Mouse (Mus musculus) A20 (cell line): ENCODE measurements around the gene Gdf1.

Experiments
- DNase-seq: peaks from one replicate; pipeline ENCODE4 v3.0.0-alpha.2; 2011; ENCODE audit warnings: low read depth, low spot score

Gene Gdf1

DNA sequence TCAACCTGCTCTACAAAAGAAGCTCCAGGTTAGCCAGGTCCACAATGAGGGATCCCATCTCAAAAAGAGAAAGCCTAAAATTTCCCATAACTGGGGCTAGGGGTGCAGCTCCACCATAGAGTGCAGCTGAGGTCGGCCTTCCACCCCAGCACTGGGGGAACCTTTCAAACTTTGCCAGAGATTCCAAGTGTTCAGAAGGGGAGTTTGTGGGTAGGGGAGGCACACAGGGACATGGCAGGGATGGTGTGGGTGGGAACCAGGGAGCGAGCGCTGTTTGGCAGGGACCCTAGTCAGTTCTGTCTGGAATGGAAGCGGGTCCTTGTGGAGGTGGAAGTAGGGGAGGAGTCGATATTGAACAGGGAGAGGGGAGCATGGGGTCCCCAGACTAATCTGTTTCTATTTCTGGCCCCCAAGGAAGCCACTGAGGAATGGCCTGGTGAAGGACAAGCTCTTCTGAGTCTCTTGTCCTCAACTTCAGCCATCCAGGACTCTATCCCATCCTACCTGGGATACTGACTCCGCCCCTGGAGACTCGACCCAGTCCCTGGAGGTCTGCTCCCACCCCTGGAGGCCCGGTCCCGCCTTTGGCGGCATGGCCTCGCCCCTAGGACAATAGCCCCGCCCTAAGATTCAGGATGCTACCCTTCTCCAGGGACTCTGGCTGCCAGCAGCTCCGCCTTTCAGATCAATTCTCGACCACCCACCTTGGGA is at the start of gene Gdf1:
Gdf1 (plus strand) TSS at position 694 of the 711 bp plus-strand sequence.
- DNase-seq = no peak

DNA sequence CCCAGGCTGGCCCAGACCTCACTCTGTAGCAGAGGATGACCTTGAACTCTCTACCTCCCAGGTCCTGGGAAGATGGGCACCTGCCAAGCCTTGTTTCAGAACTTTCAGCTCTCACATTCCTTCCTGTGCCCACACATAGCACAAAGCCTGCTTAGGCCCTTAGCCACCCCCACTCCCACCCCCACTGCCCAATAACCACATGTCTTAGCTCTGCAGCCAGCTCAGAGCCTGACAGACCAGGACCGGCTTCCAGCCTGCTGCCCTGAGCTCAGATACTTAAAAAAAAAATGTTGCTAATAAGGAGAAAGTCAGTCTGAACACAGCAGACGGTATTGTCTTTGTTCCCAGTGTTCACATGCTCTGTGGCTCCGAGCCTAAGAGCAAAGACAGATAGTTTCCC is 48.6 kb upstream of the Gdf1 start:
- no peak for DNase-seq

DNA sequence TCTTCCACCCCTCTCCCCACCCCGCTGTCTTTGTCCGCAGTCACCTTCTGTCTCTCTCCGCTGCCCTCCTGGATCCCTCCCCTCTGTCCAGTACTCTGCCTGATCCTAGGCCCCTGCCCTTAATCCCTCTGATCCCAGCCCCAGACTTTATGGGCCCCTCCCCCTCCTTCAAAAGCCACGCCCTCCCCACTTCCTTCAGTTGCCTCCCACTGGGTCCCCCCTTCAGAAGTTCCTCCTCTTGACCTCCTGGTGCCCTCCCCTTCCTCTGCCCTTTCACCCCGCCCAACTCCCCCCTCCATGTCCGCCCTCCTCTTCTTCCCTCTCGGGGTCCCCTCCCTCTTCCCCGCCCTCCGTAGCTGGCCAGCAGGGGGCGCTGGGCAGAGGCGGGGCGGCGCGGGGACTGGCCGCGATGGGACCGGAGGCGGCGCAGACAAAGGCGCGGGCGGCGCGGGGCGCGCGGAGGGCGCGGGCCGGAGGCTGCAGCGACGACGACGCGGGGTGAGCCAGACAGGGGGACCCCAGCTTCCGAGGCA is 46.9 kb upstream of the Gdf1 start, which contains the start of gene Homer3:
Homer3 (plus strand) TSS at position 225 of the 533 bp plus-strand sequence.
- peak; percentile 93 for DNase-seq

DNA sequence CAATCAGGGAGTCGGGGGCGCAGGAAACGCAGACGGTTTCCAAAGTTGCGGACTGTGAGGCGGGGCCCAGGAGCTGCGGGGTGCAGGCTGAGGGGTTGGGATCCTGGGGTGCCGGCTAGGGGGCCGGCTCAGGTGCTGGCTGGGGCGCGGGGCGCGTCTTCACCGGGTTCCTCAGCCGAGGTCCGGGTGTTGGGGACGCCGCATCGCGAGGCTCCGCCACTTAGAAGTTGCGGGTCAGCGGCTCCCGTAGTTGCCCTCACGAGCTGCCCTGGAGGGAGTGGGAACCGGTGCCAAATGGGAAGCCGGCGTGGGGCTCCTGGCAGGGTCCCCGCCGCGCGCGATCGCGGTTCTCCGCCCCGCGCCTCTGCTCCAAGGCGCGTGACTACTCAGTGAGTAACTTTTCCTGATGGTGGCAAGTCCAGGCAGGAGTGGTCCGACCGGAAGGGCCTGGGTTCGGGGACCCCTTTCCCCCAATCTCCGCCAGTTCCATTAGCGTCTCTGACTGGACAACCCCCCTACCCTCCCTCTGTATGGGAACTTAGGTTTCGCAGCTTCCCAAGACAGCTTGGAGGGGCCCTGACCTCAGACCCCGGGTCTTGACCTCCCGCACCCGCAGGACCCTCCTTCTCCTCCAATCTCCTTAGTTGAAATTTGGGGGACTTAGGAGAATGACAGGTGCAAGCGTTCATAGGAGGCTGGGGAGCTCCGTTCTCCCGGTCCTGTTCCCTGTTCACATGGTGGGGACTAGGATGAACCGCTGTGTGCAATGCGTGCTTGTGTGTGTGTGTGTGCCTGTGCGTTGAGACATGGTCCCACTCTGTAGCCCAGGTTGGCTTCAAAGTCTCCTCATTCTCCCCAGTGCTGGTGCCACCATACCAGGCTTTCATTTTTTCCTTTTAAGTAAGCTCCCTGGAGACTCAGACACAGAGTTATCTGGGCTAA is 46.2 kb upstream of the Gdf1 start:
- DNase-seq = no peak

DNA sequence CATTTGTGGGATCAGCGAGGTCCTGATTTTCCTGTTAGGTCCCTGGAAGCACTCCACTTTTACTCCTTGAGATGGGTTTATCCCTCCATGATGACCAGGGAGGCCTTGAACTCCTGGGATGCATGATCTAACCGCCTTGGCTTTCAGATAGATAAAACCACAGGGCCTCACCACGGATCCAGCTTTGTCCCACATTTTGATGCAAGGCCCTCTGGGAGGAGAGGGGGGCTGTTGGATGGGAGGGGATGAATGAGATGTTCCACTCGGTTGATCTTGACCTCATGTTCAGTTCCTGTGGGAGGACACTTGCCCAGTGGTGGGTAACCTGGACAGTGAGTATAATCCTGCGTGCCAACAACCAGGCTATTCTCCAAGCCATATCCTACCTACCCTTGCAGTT is 45.2 kb upstream of the Gdf1 start:
- no peak for DNase-seq

DNA sequence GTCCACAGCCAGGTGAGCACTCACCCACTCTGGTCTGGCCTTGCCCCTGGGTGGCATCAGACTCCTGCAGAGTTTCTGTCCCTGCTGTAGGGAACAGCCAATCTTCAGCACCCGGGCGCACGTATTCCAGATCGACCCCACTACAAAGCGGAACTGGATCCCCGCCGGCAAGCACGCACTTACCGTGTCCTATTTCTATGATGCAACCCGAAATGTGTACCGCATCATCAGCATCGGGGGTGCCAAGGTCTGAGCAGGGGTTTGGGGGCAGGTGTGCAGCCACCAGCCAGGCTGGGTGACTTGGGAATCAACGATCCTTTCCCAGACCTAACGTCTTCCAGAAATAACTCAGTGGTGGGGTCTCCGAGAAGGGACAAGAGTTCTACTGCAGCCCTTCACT is 44.3 kb upstream of the Gdf1 start:
- no peak for DNase-seq

DNA sequence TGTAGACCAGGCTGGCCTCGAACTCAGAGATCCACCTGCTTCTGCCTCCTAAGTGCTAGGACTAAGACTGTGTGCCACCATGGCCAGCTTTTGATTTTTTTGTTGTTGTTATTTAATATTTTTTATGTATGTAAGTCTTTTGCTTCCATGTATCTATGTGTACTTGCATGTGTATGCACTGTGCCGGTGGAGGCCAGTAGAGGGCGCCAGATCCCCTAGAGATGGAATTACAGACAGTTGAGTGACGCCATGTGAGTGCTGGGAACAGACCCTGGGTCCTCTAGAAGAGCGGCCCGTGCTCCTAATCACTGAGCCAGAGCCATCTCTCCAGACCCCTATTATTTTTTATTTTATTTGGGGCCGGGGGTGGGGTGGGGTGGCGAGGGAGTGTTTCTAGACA is 42.9 kb upstream of the Gdf1 start:
- peak; percentile 31 for DNase-seq

DNA sequence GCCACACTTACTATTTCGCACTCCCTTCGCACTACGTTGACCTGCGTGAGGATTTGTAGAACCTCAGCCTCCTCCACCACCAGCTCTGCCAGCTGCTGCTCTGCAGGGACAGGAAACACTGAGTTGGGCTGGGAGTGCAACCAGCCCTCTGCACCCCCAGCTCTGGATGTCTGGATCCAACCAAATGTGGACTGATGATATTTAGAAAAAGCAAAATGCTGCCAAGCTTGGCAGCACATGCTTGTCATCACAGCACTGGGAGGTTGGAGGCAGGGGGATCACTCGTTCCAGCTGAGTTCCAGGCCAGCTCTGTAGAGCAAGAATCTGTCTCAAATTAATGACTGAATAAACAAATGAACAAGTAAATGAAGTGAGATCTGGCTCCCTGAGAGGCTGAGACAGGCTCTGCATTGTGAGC is 35.6 kb upstream of the Gdf1 start:
- no peak for DNase-seq

DNA sequence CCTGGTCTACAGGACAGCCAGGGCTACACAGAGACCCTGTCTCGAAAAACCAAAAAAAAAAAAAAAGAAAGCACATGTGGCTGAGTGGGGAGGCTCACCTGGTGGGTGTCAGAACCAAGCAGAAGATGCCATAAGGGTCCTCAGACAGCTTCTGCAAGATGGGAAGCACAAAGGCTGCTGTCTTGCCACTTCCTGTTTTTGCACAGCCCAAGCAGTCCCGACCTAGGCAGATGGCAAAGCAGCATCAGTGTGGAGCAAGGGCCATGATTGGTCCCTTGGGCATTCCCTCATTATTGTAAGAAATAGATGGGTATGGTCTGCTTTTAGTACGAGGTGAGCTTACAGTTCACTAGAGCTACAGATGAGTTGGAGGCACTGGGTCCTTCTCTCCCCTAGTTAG is 28.7 kb upstream of the Gdf1 start:
- DNase-seq = peak; percentile 41

DNA sequence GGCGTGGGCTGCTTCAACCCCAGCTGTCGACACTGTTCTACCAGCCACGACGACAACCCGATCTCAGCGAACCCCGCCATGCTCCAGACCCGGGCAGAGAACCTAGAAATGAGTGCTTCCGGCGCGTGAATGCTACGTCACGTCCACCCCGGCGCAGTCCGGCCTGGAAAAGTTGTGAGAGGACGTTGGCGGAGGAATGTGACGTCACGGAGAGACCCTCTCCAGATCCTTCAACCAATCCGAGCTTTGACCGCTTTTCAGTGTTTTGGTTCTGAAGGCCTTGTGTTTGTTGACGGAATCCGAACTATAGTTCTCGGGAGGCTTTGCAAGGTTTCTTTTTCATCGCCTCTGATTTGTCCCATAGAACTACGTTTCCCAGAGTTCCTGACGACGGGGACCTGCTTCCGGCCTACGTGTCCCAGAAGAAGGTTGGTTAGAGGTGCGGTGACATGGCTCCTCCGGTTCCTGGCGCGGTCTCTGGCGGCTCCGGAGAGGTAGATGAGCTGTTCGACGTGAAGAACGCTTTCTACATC is 27.2 kb upstream of the Gdf1 start, which contains the start of the genes Ddx49 and Cope:
Ddx49 (minus strand) TSS at position 132 of the 533 bp plus-strand sequence.
Cope (plus strand) TSS at position 161 of the 533 bp plus-strand sequence.
- DNase-seq = peak; percentile 96

DNA sequence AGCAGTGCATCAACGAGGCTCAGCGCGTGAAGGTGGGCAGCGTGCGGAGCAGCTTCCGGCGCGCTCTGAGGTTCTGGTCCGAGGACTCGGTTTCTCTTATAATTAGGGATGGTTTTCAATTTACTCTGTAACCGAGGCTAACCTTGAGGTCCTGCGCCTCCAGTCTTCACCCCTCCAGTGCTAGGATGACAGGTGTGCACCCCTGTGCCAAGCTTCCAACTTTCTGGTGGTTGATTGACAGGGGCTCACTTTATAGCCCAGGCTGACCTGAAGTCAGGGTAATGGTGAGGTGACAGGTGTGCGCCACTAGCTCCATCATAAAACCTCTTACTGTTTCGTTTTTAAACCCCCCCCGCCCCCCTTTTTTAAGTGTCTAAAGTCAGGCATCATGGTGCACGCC is 26.7 kb upstream of the Gdf1 start:
- no peak for DNase-seq

DNA sequence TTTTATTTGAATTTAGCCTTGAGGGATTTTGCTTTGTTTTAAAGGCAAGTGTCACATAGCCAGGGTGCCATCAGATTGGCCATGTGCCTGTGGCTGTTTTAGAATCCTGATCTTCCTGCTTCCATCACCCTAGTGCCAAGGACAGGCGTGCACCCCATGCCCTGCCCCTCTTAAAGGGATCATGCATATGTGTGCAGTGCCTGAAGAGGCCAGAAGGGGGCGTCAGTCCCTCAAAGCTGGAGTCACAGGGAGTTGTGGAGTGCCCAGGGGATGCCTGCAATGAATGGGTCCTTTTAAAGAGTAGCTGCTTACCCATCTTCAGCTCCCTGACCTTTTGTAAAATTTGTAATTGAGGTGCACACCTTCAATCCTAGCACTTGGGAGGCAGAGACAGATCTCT is 20.3 kb upstream of the Gdf1 start:
- peak; percentile 49 for DNase-seq

DNA sequence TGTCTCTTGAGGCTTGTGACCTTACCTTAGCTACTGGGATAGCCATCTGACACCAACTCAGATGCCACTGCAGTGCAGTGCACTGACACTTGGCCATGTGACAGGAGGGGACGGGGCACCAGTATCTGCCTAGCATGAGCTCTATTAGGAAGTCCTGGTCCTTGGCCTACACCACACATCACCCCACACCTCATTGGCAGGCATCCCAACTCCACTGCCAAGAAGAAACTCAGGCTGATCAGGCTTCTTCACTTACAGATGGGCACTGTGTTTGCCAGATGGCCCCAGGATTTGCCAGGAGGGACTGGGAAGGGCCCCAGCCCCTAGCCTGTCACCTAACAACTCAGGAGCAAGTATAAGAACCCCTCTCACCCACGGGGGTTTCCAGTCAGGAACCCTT is 16.2 kb upstream of the Gdf1 start:
- no peak for DNase-seq

DNA sequence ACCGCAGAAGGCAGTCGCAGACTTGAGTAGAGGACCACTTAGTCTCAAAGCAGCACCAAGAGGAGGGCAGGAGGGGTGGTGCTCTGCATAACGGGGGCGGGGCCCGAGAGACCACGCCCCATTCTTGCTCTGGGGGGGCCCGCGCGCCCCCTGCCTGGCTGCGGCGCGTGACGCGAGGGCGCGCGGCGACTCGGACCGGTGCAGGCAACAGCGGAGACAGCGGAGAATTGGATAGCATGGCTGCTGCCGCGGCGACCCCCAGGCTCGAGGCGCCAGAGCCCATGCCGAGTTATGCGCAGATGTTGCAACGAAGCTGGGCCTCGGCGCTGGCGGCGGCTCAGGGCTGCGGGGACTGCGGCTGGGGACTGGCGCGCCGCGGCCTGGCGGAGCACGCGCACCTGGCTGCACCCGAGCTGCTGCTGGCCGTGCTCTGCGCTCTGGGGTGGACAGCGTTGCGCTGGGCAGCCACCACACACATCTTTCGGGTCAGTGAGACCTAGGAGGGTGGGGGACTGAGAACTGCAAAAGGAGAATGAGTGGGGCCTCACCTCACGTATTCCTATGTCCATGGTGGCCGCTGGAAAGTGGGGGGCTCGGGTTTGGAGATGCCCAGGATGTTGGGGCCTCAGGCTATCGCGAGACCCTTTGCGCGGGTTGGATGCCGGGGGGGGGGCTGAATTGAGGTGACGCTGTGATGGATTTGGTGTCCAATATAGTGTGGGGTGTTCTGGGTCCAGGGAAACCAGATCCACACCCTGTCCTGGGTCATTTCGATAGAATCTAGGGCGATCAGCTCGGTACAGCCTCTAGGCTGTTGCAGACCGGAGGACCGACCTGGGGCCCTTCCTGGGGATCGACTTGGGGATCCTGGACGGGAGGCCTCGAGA is 13.8 kb upstream of the Gdf1 start, which contains the start of gene Cers1:
Cers1 (plus strand) TSS at position 152 of the 887 bp plus-strand sequence.
- peak; percentile 46 for DNase-seq

DNA sequence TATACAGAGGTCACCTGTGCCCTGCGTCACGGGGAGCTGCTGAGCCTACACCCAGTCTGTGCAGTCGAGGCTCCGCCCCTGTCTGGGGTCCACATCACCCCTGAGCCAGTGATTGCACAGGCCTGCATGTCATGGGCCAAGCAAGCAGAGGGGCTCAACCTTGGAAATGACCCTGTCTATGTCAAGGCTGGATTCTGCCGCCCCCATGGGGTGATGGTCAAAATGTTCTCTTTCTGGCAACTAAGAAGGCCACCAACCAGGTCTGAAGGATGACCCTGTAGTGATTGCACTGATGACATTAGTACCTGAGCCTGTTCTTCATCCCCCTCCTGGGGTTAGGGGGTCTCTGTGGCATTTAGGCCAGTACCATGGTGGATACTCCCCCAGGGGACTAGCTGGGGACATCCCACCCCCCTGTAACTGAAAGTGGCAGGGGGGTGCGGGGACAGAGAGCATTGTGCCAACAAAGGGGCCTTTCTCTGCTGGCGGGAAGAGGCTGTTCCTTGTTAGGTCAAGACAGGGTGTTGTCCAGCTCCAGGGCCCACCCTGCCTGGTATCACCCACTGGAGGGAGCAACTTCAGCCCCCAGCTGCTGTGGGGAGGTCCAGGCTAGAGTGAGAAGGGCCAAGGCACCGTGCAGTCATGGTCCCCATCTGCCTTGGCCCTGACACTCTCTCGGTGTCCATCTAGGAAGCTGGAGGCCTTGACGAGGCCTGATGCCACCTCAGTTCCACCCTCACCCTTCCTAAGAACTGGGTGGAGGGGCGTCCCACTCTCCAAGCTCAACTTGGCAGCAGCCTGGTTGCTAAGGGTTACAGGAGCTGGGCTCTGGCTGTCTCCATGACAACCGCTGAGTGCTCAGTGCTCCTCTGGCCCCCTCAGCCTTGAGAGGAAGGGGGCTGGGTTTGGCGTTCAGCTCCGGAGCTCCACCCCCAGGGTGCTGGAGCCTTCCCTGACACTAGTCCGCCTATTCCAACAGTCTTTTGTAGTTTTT is 12.8 kb upstream of the Gdf1 start:
- DNase-seq = no peak

DNA sequence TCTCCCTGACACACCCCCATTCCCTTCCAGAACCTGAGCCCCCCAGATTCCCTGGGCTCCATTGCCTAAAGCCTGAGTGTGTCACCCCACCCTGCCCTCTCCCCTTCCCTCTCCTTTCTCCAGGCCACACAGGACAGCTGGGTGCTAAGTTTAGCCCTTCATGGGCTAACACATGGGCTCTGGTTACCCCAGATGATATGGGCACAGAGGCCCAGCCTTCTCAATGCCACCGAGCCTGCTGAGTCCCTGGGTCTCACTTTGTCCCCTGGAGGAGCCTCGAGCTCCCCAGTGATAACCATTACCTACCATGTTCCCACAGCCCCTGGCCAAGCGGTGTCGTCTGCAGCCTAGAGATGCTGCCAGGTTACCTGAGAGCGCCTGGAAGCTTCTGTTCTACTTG is 11.7 kb upstream of the Gdf1 start:
- DNase-seq = no peak

DNA sequence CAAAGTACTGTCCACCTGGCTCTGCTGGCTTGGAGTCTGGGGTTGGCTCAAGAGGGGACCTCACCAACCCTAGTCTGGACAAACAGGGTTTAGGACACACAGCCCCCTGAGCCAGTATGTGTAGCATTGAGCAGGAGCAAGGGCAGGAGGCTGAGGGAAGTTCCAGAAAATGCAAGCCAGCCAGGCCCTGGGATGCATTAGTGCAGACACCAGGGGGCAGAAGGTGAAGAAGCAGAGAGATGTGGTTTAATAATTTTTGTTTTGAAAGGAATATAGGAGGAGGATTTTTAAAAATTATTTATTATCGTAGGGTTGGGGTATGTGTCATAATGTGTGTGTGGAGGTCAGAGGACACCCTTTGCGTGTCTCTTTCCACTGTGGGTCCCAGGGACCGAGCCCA is 5.9 kb upstream of the Gdf1 start:
- no peak for DNase-seq

DNA sequence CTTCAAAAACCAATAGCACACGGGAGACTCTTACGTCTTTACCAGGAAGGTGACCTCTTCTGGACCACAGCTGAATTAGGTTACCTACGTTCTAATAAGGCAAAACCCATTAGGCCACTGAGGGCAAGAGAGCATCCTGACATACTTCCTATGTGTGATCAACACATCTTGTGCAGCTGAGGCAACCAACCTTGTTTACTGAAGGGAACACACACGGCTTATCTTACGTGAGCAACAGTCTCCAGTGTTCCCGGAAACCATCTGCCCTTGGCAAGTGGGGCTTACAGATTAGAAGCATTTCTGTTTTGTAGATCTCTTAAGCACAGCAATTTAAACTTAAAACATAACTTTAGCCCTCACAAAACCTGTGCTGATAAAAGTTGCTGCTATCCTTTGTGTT is 2.1 kb upstream of the Gdf1 start:
- no peak for DNase-seq

DNA sequence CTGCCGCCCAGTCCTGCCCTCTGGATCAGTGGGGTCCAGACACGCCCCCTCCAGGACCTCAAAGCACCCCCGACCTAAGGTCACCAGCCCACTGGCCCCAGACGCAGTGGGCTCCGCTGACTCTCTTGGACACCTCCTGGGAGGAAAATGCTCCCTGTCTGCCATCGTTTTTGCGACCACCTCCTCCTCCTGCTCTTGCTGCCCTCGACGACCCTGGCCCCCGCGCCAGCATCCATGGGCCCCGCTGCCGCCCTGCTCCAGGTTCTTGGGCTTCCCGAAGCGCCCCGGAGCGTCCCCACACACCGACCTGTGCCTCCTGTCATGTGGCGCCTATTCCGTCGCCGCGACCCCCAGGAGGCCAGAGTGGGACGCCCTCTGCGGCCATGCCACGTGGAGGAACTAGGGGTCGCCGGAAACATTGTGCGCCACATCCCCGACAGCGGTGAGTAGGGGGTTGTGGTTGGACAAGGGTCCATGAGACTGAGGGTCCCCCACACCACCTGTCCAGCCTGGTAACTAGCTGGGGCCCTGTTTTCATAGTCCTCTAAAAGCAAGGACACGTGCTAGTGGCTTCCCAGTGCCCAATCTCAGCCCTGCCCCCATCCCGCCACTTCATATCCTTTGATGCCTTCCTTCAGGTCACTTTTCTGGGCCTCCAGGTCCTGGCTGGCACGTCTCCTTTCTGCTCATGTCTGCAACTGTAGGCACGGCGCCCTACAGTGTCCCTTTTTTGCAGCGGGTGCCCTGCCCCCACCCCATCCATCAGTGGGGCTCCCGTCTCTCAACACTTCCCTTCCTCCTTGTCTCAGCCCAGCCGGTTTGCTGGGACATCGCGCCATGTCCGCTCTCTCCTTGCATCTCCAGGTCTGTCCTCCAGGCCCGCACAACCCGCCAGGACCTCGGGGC is 471 bp downstream of the Gdf1 start:
- no peak for DNase-seq
